In genomic region chr1:155737809-155738383, GRCm38 (mm10) we compare ENCODE assay signal across 13 mouse cellular contexts. TPM values are rescaled to one million over a fixed set of nuclear protein-coding genes. Genes with fewer than 3 reads are reported as not detected.
DNase-seq lines count a peak whose midpoint lies in the region; TF ChIP-seq lines count a peak whose summit lies in the region.
"Had no signal": no experiment of that assay in that cellular context is flagged by ENCODE, and none has a peak within 500 bp of the region (broad histone marks: within the 10 kb centered on the region; RNA-seq: fewer than 3 reads in every experiment).

No protein-coding gene starts in this region.

- TF ChIP-seq POLR2A in brain, embryonic 14.5 days (IDR thresholded peaks at IDR 0.05; ENCODE audit: borderline replicate concordance, extremely low read depth, insufficient read depth, insufficient read length, poor library complexity, severe bottlenecking) = no peak

- DNase-seq in embryo, embryonic 10.5 days (ENCODE audit: low spot score) = peak; percentile 36
- no peak for DNase-seq in embryo, embryonic 11 days
- peak; percentile 13 for DNase-seq in kidney, adult 18-20 months
- DNase-seq in kidney, postnatal 25 days = no peak
- peak; percentile 17 for DNase-seq in brain, embryonic 14.5 days (ENCODE audit: low read depth)
- no peak for DNase-seq in layer of hippocampus, postnatal 25 days (ENCODE audit: extremely low spot score in 1 of 2, low spot score in 1 of 2)
- no peak for DNase-seq in left cerebral cortex, adult 8-10 months (ENCODE audit: low spot score in 2 of 2)
- DNase-seq: cerebellum, postnatal 36 days had no signal

- peaks cover 98% of the 10 kb centered on the region for H3K27me3 ChIP-seq in megakaryocyte, embryonic 14.5 days (replicated peaks)

- no peak for TF ChIP-seq CTCF in brain, embryonic 14.5 days (IDR thresholded peaks at IDR 0.05; ENCODE audit: borderline replicate concordance, extremely low read depth, insufficient read depth, insufficient read length)

- H3K4me3 ChIP-seq in megakaryocyte, embryonic 14.5 days (replicated peaks) = peak overlapping the region; percentile 85

- peaks cover 50% of the 10 kb centered on the region for H3K4me1 ChIP-seq in megakaryocyte, embryonic 14.5 days

- no peaks in the 10 kb centered on the region for H3K36me3 ChIP-seq in megakaryocyte, embryonic 14.5 days (replicated peaks; ENCODE audit: low read length)

- no peaks in the 10 kb centered on the region for H3K9me3 ChIP-seq in megakaryocyte, embryonic 14.5 days

RNA-seq across cellular contexts. Expression of gene Lhx4, which starts 13.6 kb away (rescaled TPM):
- 0.97 and 2.7 TPM in 2 replicates for polyA plus RNA-seq in brain, embryonic 14.5 days (2012; rRNA removed)
- polyA plus RNA-seq in megakaryocyte, embryonic 14.5 days (2012; ENCODE audit: insufficient read depth, low replicate concordance) = not detected in 2 replicates
- under 1 TPM in 1 of 2 experiments, not detected in 1; 0.07 TPM for total RNA-seq in layer of hippocampus, postnatal 25 days (2021)
- not detected for total RNA-seq in left cerebral cortex, adult 8-10 months (2022)
- total RNA-seq: heart, adult 18-20 months; left cerebral cortex, adult 18-20 months had no signal
- polyA plus RNA-seq: kidney, postnatal 0 days; liver, embryonic 14.5 days had no signal

Comparison
In these comparisons a context has a peak if more than half of its experiments do, and no peak if none do; other contexts are left out.
1. DNase-seq: peak in embryo, embryonic 10.5 days (single experiment), kidney, adult 18-20 months (single experiment) and brain, embryonic 14.5 days (single experiment); none in embryo, embryonic 11 days (single experiment), kidney, postnatal 25 days (0 of 2), layer of hippocampus, postnatal 25 days (0 of 2) and left cerebral cortex, adult 8-10 months (0 of 2).